ENCODE assay signal across 22 mouse cellular contexts in genomic region chr9:49793987-49794550, GRCm38 (mm10). TPM values are rescaled to one million over a fixed set of nuclear protein-coding genes. Genes with fewer than 3 reads are reported as not detected.
A peak's percentile ranks its signal among the peaks of the same experiment; 100 is the strongest.
DNase-seq lines count a peak whose midpoint lies in the region; ATAC-seq and TF ChIP-seq lines count a peak whose summit lies in the region.
"Had no signal": no experiment of that assay in that cellular context is flagged by ENCODE, and none has a peak within 500 bp of the region (broad histone marks: within the 10 kb centered on the region; RNA-seq: fewer than 3 reads in every experiment).

No protein-coding gene starts in this region.

- H3K4me3 ChIP-seq in forebrain, embryonic 14.5 days (ENCODE audit: low read depth, low read length), result no peak overlapping the region
- no peak overlapping the region for H3K4me3 ChIP-seq in forebrain, embryonic 10.5 days
- no peak overlapping the region for H3K4me3 ChIP-seq in layer of hippocampus, adult 2 months
- no peak overlapping the region for H3K4me3 ChIP-seq in neural tube, embryonic 13.5 days
- H3K4me3 ChIP-seq: heart, adult 2 months; kidney, embryonic 15.5 days had no signal

- no peak for ATAC-seq in forebrain, embryonic 14.5 days
- no peak for ATAC-seq in neural tube, embryonic 13.5 days (ENCODE audit: low read depth)
- ATAC-seq: intestine, embryonic 16.5 days had no signal

- no peak overlapping the region for H3K9ac ChIP-seq in forebrain, embryonic 14.5 days (ENCODE audit: low read length)
- H3K9ac ChIP-seq in neural tube, embryonic 13.5 days, result no peak overlapping the region
- H3K9ac ChIP-seq: kidney, embryonic 15.5 days had no signal

- DNase-seq in forebrain, embryonic 14.5 days (ENCODE audit: low spot score), result peak; percentile 52
- no peak for DNase-seq in forebrain, embryonic 10.5 days (ENCODE audit: extremely low spot score, low spot score)
- DNase-seq in layer of hippocampus, adult 2 months (ENCODE audit: low spot score in 2 of 2), result no peak
- no peak for DNase-seq in layer of hippocampus, adult 11-12 months (ENCODE audit: low spot score)
- DNase-seq in neural tube, embryonic 10.5 days (ENCODE audit: extremely low spot score, low spot score), result no peak
- DNase-seq in gastrocnemius, postnatal 10 days, result no peak
- DNase-seq in right cerebral cortex, adult 18-20 months, result no peak
- DNase-seq: adrenal gland, postnatal 25 days; cerebellum, adult 11-12 months; cerebellum, postnatal 25 days; embryo, embryonic 11 days; gastrocnemius, postnatal 14 days; heart, adult 2 months; heart, postnatal 4 days; kidney, postnatal 4 days; liver; lung, postnatal 36 days had no signal

- no peak for TF ChIP-seq CTCF in layer of hippocampus, adult 2 months (conservative IDR thresholded peaks at IDR 0.05)

- H3K9me3 ChIP-seq in forebrain, embryonic 14.5 days (replicated peaks; ENCODE audit: control insufficient read depth, low read length), result no peaks in the 10 kb centered on the region
- no peaks in the 10 kb centered on the region for H3K9me3 ChIP-seq in forebrain, embryonic 10.5 days
- H3K9me3 ChIP-seq in neural tube, embryonic 13.5 days, result no peaks in the 10 kb centered on the region
- H3K9me3 ChIP-seq: kidney, embryonic 15.5 days had no signal

- 0 out of 2 replicates have a peak, but pooled peaks cover 4% of the 10 kb centered on the region for H3K36me3 ChIP-seq in forebrain, embryonic 14.5 days (ENCODE audit: control insufficient read depth, insufficient read depth, low read length)
- no peaks in the 10 kb centered on the region for H3K36me3 ChIP-seq in forebrain, embryonic 10.5 days (replicated peaks)
- H3K36me3 ChIP-seq in neural tube, embryonic 13.5 days, result 0 out of 2 replicates have a peak, but pooled peaks cover 9% of the 10 kb centered on the region
- H3K36me3 ChIP-seq: G1E; kidney, embryonic 15.5 days had no signal

- H3K27me3 ChIP-seq in forebrain, embryonic 14.5 days (replicated peaks; ENCODE audit: control insufficient read depth, insufficient read depth, low read length), result no peaks in the 10 kb centered on the region
- peaks cover 24% of the 10 kb centered on the region for H3K27me3 ChIP-seq in forebrain, embryonic 10.5 days (ENCODE audit: poor library complexity, severe bottlenecking)
- no peaks in the 10 kb centered on the region for H3K27me3 ChIP-seq in neural tube, embryonic 13.5 days
- H3K27me3 ChIP-seq: kidney, embryonic 15.5 days had no signal

- no peak overlapping the region for H3K4me2 ChIP-seq in forebrain, embryonic 14.5 days (ENCODE audit: low read length)
- peak overlapping the region; percentile 1; the same call in 1 of the 2 replicates for H3K4me2 ChIP-seq in neural tube, embryonic 13.5 days
- H3K4me2 ChIP-seq: kidney, embryonic 15.5 days had no signal

- H3K4me1 ChIP-seq in forebrain, embryonic 14.5 days (ENCODE audit: control insufficient read depth, insufficient read depth, low read length), result peaks cover 33% of the 10 kb centered on the region
- H3K4me1 ChIP-seq in forebrain, embryonic 10.5 days, result peaks cover 23% of the 10 kb centered on the region
- peaks cover 62% of the 10 kb centered on the region for H3K4me1 ChIP-seq in neural tube, embryonic 13.5 days (replicated peaks)

- WGBS in forebrain, embryonic 14.5 days, result 44% methylated on average over 6 of the region's 6 CpGs
- WGBS in forebrain, embryonic 10.5 days, result 86% methylated on average over 6 of the region's 6 CpGs
- WGBS in neural tube, embryonic 13.5 days, result 47% methylated on average over 6 of the region's 6 CpGs

- H3K27ac ChIP-seq in forebrain, embryonic 14.5 days (ENCODE audit: low read depth, low read length), result no peak overlapping the region
- no peak overlapping the region for H3K27ac ChIP-seq in forebrain, embryonic 10.5 days
- H3K27ac ChIP-seq in layer of hippocampus, adult 2 months, result peak overlapping the region; percentile 41; the same call in 1 of the 2 replicates
- no peak overlapping the region for H3K27ac ChIP-seq in neural tube, embryonic 13.5 days (replicated peaks)
- H3K27ac ChIP-seq: heart, adult 2 months; kidney, embryonic 15.5 days; stomach, postnatal 0 days had no signal

RNA-seq across cellular contexts. Expression of gene Ncam1, which starts 4.7 kb away (rescaled TPM):
- 163 and 219 TPM in 2 replicates for polyA plus RNA-seq in forebrain, embryonic 14.5 days (2014; fragmentation: Nextera tagmentation; extraction: Ambion mirVana)
- polyA plus RNA-seq in forebrain, embryonic 10.5 days (2016; fragmentation: Nextera tagmentation; extraction: Ambion mirVana), result 26.9 and 30.2 TPM in 2 replicates
- 100 to 1,000 TPM; 303 to 307 TPM for total RNA-seq in layer of hippocampus, adult 2 months (2021)
- polyA plus RNA-seq in neural tube, embryonic 13.5 days (2015; fragmentation: Nextera tagmentation; extraction: Ambion mirVana), result 450 and 454 TPM in 2 replicates
- 10 to 100 TPM; 67.7 to 74.1 TPM for total RNA-seq in gastrocnemius, postnatal 10 days (2021)
- polyA plus RNA-seq: G1E had no signal
